In the genomic region with DNA sequence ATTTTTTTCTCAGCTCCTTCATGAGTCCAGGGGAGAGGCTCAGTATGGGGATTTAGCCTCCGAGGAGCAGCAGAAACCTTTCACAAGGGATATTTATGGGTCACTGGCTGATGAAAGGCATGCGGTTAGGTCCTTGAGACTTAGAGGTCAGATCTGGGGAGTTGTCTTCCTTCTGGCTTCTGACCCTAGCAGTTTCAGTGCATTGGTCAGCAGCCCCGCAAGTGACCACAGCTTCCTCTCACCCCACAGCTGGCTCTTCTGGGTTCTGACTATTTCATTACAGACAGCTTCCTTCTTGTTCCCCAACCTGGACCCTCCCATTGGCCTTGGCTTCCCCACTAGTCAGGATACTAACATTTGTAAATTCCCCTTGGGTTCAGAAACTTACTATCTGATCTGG, we compare ENCODE assay signal across 13 mouse cellular contexts. TPM values are rescaled to one million over a fixed set of nuclear protein-coding genes. Genes with fewer than 3 reads are reported as not detected.
DNase-seq lines count a peak whose midpoint lies in the region; ATAC-seq lines count a peak whose summit lies in the region.
"Had no signal": no experiment of that assay in that cellular context is flagged by ENCODE, and none has a peak within 500 bp of the region (broad histone marks: within the 10 kb centered on the region; RNA-seq: fewer than 3 reads in every experiment).

No protein-coding gene starts in this region.

- intact Hi-C loops in heart, postnatal 25 days (cut with DNase I), result no loop called here

- ATAC-seq in common myeloid progenitor, adult 5-6 weeks (replicated peaks; ENCODE audit: low read depth, poor library complexity, severe bottlenecking), result peak; percentile 57
- ATAC-seq: hindbrain, embryonic 16.5 days had no signal

- DNase-seq in heart, adult 9 months (ENCODE audit: low spot score in 2 of 2), result peak; percentile 45 to 78
- DNase-seq in heart, postnatal 25 days (ENCODE audit: low spot score), result no peak
- peak; percentile 56 to 58 for DNase-seq in lung, adult 18-20 months
- no peak for DNase-seq in lung, postnatal 10 days
- DNase-seq in monocyte, adult 2 months (ENCODE audit: low read depth in 1 of 2, low spot score in 2 of 2), result peak; percentile 81 to 83
- no peak for DNase-seq in embryo, embryonic 10 days (ENCODE audit: low spot score)
- no peak for DNase-seq in thymus, adult 18-20 months
- DNase-seq: cerebellum, adult 8-10 months; kidney, adult 18-20 months; midbrain, embryonic 14.5 days; right cerebral cortex, postnatal 25 days had no signal

RNA-seq across cellular contexts. Expression of gene Mdm1, which starts 43.7 kb away (rescaled TPM):
- 1 to 10 TPM; 2.4 to 3.9 TPM for total RNA-seq in heart, postnatal 25 days (2021)
- 38.3 and 68.5 TPM in 2 replicates for total RNA-seq in common myeloid progenitor, adult 5-6 weeks (2017)

Comparison
In these comparisons a context has a peak if more than half of its experiments do, and no peak if none do; other contexts are left out.
1. DNase-seq: peak in heart, adult 9 months (2 of 2), lung, adult 18-20 months (2 of 2) and monocyte, adult 2 months (2 of 2); none in heart, postnatal 25 days (single experiment), lung, postnatal 10 days (single experiment), embryo, embryonic 10 days (single experiment) and thymus, adult 18-20 months (0 of 2).